Mouse (Mus musculus) intestine, embryonic 16.5 days (tissue): ENCODE measurements around the gene Thumpd3. TPM values are rescaled to one million over a fixed set of nuclear protein-coding genes. Genes with fewer than 3 reads are reported as not detected.
A peak's percentile ranks its signal among the peaks of the same experiment; 100 is the strongest.

Experiments used
- ATAC-seq: fragments of 200-750 bp; cut with Nextera tagmentation; 2 replicates; pipeline ENCODE4 v1.8.0; 2017; ENCODE audit warnings: moderate TSS enrichment, moderate library complexity
- H3K27ac ChIP-seq: fragments of 300-500 bp; sonication (generic); 2 replicates; pipeline ENCODE4 v1.5.1; 2014; ENCODE audit warnings: mild to moderate bottlenecking, low read length
- H3K27me3 ChIP-seq: fragments of 300-500 bp; sonication (generic); replicated peaks from 2 replicates; pipeline ENCODE4 v1.6.1; 2014; ENCODE audit warnings: low read length, control low read depth, mixed read lengths; ENCODE audit not compliant: control insufficient read depth, insufficient read depth
- H3K36me3 ChIP-seq: fragments of 300-500 bp; sonication (generic); 2 replicates; pipeline ENCODE4 v1.6.1; 2014; ENCODE audit warnings: low read length, control low read depth; ENCODE audit not compliant: control insufficient read depth, insufficient read depth
- H3K4me1 ChIP-seq: fragments of 300-500 bp; sonication (generic); 2 replicates; pipeline ENCODE4 v1.6.1; 2014; ENCODE audit warnings: low read length, control low read depth, mixed read lengths; ENCODE audit not compliant: control insufficient read depth, insufficient read depth
- H3K4me2 ChIP-seq: fragments of 300-500 bp; sonication (generic); 2 replicates; pipeline ENCODE4 v1.6.1; 2014; ENCODE audit warnings: low read depth, low read length, control low read depth
- H3K4me3 ChIP-seq: fragments of 300-500 bp; sonication (generic); 2 replicates; pipeline ENCODE4 v1.5.1; 2014; ENCODE audit warnings: mild to moderate bottlenecking, low read length
- H3K9ac ChIP-seq: fragments of 300-500 bp; sonication (generic); 2 replicates; pipeline ENCODE4 v1.6.1; 2014; ENCODE audit warnings: low read depth, low read length
- H3K9me3 ChIP-seq: fragments of 300-500 bp; sonication (generic); 2 replicates; pipeline ENCODE4 v1.6.1; 2016; ENCODE audit warnings: low read length, control low read depth; ENCODE audit not compliant: control insufficient read depth
- WGBS: fragments of 180-500 bp; shearing (Covaris S2); extraction: QIAGEN DNeasy Blood & Tissue Kit; methylation state at CpG from one replicate; pipeline ENCODE4 v1.1.7; 2014; 5-methylcytosine and 5-hydroxymethylcytosine counted together
- polyA plus RNA-seq: library from polyadenylated mRNA; unstranded; fragments of >200 nt; fragmentation: Nextera tagmentation; extraction: Ambion mirVana; gene quantifications from 2 replicates; pipeline ENCODE4 v1.2.1, GENCODE M21; 2015

Thumpd3 gene
- polyA plus RNA-seq, 1 experiment from 2014 or later, result 63.0 TPM

DNA sequence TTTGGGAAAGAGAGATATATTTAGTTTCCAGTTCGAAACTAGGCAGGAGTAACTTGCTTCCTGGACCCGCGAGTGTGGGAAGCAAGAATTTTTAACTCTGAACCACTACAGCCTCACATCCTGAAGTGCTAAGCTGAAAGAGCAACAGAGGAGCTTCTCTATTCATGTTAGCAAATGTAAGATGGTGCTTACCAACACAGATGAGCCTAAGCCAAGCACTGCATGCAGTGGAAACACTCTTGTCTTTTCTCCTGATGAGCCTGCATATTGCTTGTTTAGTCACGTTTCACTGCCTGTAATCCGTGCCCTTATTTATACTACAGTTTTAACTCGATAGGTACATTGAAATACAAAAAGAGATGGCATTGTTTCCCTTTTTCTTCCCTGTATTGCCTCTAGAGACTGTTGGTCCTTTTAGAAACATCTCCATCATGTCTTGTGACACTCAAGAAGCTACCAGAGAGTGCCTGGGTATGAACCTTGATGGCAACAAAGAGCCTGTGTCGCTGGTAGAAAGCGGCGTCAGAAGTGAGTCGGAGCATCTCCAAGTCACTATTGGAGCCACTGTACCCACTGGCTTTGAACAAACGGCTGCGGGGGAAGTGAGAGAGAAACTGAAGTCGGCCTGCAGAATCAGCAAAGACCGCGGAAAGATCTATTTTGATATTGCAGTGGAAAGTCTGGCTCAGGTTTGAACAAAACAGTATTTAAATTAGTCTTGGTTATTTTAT is 1.2 kb downstream of the Thumpd3 start:
- ATAC-seq, result no peak
- Histone ChIP-seq H3K4me1 (peaks cover 16% of the 10 kb centered on the region), H3K27me3 (no peaks in the 10 kb centered on the region), H3K36me3 (peaks cover 9% of the 10 kb centered on the region), H3K4me2 (peak overlapping the region; percentile 89), H3K9ac (peak overlapping the region; percentile 87), H3K4me3 (peak overlapping the region; percentile 78), H3K27ac (peak overlapping the region; percentile 99), H3K9me3 (no peaks in the 10 kb centered on the region)
- 54% methylated on average over 15 of the region's 15 CpGs for WGBS

GRCm38 (mm10) chr6:113048371-113048770 is 2.3 kb downstream of the Thumpd3 start:
- Histone ChIP-seq H3K36me3 (peaks cover 9% of the 10 kb centered on the region), H3K4me1 (peaks cover 18% of the 10 kb centered on the region), H3K27me3 (no peaks in the 10 kb centered on the region), H3K27ac (no peak overlapping the region), H3K4me2 (0 out of 2 replicates have a peak overlapping the region, but pooled peaks have one; percentile 2), H3K4me3 (no peak overlapping the region), H3K9ac (no peak overlapping the region), H3K9me3 (no peaks in the 10 kb centered on the region)
- no peak for ATAC-seq
- WGBS, result 97% methylated on average over 2 of the region's 2 CpGs

DNA sequence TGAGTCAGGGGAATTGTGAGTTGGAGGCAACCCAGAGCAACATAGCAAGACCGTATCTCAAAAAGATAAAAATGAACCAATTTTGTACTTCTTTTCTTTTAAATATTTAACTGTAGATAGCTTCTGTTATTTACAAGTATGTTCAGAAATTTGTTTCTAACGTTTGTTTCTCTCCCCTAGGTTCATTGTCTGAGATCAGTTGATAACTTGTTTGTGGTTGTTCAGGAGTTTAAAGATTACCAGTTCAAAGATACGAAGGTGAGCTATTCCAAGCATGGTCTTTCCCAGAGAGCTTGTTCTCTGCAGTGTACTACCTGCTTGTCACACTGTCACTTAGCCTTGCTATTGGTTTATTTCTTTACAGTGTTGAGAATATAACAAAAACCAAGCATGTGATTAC is 3.1 kb downstream of the Thumpd3 start:
- H3K36me3 ChIP-seq, result peaks cover 9% of the 10 kb centered on the region
- no peak overlapping the region for H3K9ac ChIP-seq
- no peaks in the 10 kb centered on the region for H3K9me3 ChIP-seq
- no peak overlapping the region for H3K4me3 ChIP-seq
- no peak for ATAC-seq
- no peaks in the 10 kb centered on the region for H3K27me3 ChIP-seq
- no peak overlapping the region for H3K27ac ChIP-seq
- no peak overlapping the region for H3K4me2 ChIP-seq
- WGBS, result 81% methylated on average over 3 of the region's 3 CpGs
- H3K4me1 ChIP-seq, result peaks cover 21% of the 10 kb centered on the region

GRCm38 (mm10) chr6:113052972-113053371 is 6.9 kb downstream of the Thumpd3 start:
- ATAC-seq, result peak; percentile 83
- 48% methylated on average over 3 of the region's 3 CpGs for WGBS
- no peaks in the 10 kb centered on the region for H3K9me3 ChIP-seq
- H3K36me3 ChIP-seq, result peaks cover 13% of the 10 kb centered on the region
- H3K27me3 ChIP-seq, result no peaks in the 10 kb centered on the region
- H3K4me2 ChIP-seq, result no peak overlapping the region; the same call in 1 of the 2 replicates
- H3K27ac ChIP-seq, result peak overlapping the region; percentile 72
- H3K4me1 ChIP-seq, result peaks cover 8% of the 10 kb centered on the region
- no peak overlapping the region for H3K4me3 ChIP-seq
- no peak overlapping the region for H3K9ac ChIP-seq

GRCm38 (mm10) chr6:113054552-113055107 is 8.6 kb downstream of the Thumpd3 start:
- ATAC-seq, result peak; percentile 95

DNA sequence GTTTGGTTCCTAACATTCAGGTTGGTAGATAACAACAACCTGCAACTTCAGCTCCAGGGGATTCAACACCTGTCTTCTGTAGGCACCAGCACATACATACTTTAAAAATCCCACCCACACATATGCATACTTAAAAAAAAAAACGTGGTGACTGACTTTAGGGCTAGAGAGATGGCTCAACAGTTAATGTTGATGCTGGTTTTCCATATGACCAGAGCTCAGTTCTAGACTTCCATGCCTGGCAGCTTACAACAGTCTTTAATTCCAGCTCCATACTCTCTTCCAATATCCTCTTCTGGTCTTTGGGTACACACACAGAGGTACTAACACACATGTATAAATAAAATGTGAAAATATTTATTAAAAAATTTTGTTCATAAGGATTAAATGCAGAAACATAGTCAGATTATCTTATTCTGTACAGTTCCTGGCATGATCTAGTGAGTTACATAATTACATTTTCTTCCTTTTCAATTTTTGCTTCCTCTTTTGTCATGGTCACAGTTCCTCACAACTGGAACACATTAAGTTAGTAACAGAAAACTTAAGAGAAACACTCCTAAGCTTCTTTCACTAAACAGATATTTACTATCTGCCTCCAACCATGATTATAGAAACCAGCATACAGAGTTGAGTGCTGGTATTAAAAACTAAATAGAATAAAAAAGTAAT is 15.0 kb downstream of the Thumpd3 start:
- WGBS, result 58% methylated on average over 1 of the region's 1 CpGs
- ATAC-seq, result no peak
- H3K27me3 ChIP-seq, result no peaks in the 10 kb centered on the region
- no peak overlapping the region for H3K27ac ChIP-seq
- H3K9ac ChIP-seq, result no peak overlapping the region
- H3K4me2 ChIP-seq, result no peak overlapping the region
- no peak overlapping the region for H3K4me3 ChIP-seq
- H3K36me3 ChIP-seq, result peaks cover 13% of the 10 kb centered on the region; the same call in 1 of the 2 replicates
- no peaks in the 10 kb centered on the region for H3K9me3 ChIP-seq
- H3K4me1 ChIP-seq, result no peaks in the 10 kb centered on the region

More at GRCm38 (mm10) chr6:113054552-113055107, 8.6 kb downstream of the Thumpd3 start:
- WGBS, result 61% methylated on average over 6 of the region's 6 CpGs
- H3K4me1 ChIP-seq, result peaks cover 6% of the 10 kb centered on the region
- H3K27me3 ChIP-seq, result no peaks in the 10 kb centered on the region
- no peak overlapping the region for H3K4me3 ChIP-seq
- H3K4me2 ChIP-seq, result 0 out of 2 replicates have a peak overlapping the region, but pooled peaks have one; percentile 1
- H3K9me3 ChIP-seq, result no peaks in the 10 kb centered on the region
- H3K27ac ChIP-seq, result peak overlapping the region; percentile 87
- peaks cover 13% of the 10 kb centered on the region for H3K36me3 ChIP-seq
- H3K9ac ChIP-seq, result no peak overlapping the region

- WGBS, result 67% methylated on average over 3 of the region's 3 CpGs
- no peak overlapping the region for H3K4me2 ChIP-seq
- no peak overlapping the region for H3K4me3 ChIP-seq
- H3K27me3 ChIP-seq, result no peaks in the 10 kb centered on the region
- H3K27ac ChIP-seq, result no peak overlapping the region
- H3K9me3 ChIP-seq, result no peaks in the 10 kb centered on the region
- no peaks in the 10 kb centered on the region for H3K4me1 ChIP-seq
- peaks cover 10% of the 10 kb centered on the region; the same call in 1 of the 2 replicates for H3K36me3 ChIP-seq
- no peak for ATAC-seq
- H3K9ac ChIP-seq, result no peak overlapping the region
These were observed 16.2 kb downstream of the Thumpd3 start for GRCm38 (mm10) chr6:113062253-113062652.

GRCm38 (mm10) chr6:113063363-113063762 is 17.3 kb downstream of the Thumpd3 start:
- H3K27me3 ChIP-seq, result no peaks in the 10 kb centered on the region
- H3K27ac ChIP-seq, result no peak overlapping the region
- ATAC-seq, result peak; percentile 54
- H3K4me2 ChIP-seq, result no peak overlapping the region
- H3K36me3 ChIP-seq, result peaks cover 10% of the 10 kb centered on the region; the same call in 1 of the 2 replicates
- no peak overlapping the region for H3K9ac ChIP-seq
- WGBS, result 78% methylated on average over 10 of the region's 10 CpGs
- H3K9me3 ChIP-seq, result no peaks in the 10 kb centered on the region
- H3K4me3 ChIP-seq, result no peak overlapping the region
- H3K4me1 ChIP-seq, result no peaks in the 10 kb centered on the region

DNA sequence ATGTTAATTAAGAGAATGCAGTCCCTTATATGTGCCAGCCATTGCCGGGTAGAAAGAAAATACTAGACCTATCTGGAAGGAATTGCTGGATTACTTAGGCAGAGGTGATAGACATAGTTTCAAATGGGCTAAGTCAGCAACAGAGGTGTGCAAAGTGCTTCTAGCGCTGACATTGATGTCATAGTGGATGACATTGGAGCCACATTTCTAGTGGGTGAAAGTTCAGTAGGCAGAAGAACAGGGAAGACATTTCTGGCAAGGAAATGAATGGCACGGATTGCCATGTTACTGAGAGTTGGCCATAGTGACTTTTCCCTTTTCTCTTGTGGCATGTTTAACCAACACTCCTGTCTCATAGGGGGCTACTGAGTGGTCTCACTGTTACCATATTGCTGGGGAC is 19.2 kb downstream of the Thumpd3 start:
- H3K36me3 ChIP-seq, result peaks cover 10% of the 10 kb centered on the region; the same call in 1 of the 2 replicates
- no peak overlapping the region for H3K27ac ChIP-seq
- ATAC-seq, result no peak
- 84% methylated on average over 3 of the region's 3 CpGs for WGBS
- no peaks in the 10 kb centered on the region for H3K27me3 ChIP-seq
- H3K9ac ChIP-seq, result no peak overlapping the region
- H3K4me3 ChIP-seq, result no peak overlapping the region
- no peaks in the 10 kb centered on the region for H3K9me3 ChIP-seq
- no peaks in the 10 kb centered on the region for H3K4me1 ChIP-seq
- no peak overlapping the region for H3K4me2 ChIP-seq
